Mouse (Mus musculus): ENCODE results near the gene Pip5k1b.

Gene Pip5k1b

GRCm38 (mm10) chr19:24336370-24337076, 219.1 kb downstream of the Pip5k1b start:
- no peak for DNase-seq (ENCODE audit: low spot score)

GRCm38 (mm10) chr19:24335611-24336343, 219.9 kb downstream of the Pip5k1b start:
- DNase-seq (ENCODE audit: low spot score), result no peak

- no peak for DNase-seq (ENCODE audit: low spot score)
Measured at GRCm38 (mm10) chr19:24332956-24333355, 222.7 kb downstream of the Pip5k1b start.

GRCm38 (mm10) chr19:24331274-24331673, 224.4 kb downstream of the Pip5k1b start:
- DNase-seq (ENCODE audit: low spot score), result no peak

GRCm38 (mm10) chr19:24330366-24330765, 225.3 kb downstream of the Pip5k1b start:
- no peak for DNase-seq (ENCODE audit: low spot score)

- DNase-seq (ENCODE audit: low spot score), result no peak
Measured at GRCm38 (mm10) chr19:24327921-24328320, 227.8 kb downstream of the Pip5k1b start.

- no peak for DNase-seq (ENCODE audit: low spot score)
Measured at GRCm38 (mm10) chr19:24326969-24327368, 228.7 kb downstream of the Pip5k1b start.

GRCm38 (mm10) chr19:24325692-24326091, 230.0 kb downstream of the Pip5k1b start:
- DNase-seq (ENCODE audit: low spot score), result no peak

- no peak for DNase-seq (ENCODE audit: low spot score)
Measured at GRCm38 (mm10) chr19:24323841-24324613, 231.6 kb downstream of the Pip5k1b start.

- no peak for DNase-seq (ENCODE audit: low spot score)
Measured at GRCm38 (mm10) chr19:24321900-24322311, 233.8 kb downstream of the Pip5k1b start.

GRCm38 (mm10) chr19:24321211-24321899, 234.3 kb downstream of the Pip5k1b start:
- no peak for DNase-seq (ENCODE audit: low spot score)

- DNase-seq (ENCODE audit: low spot score), result no peak
Measured at GRCm38 (mm10) chr19:24318172-24318571, 237.5 kb downstream of the Pip5k1b start.

GRCm38 (mm10) chr19:24317731-24318130, 237.9 kb downstream of the Pip5k1b start:
- no peak for DNase-seq (ENCODE audit: low spot score)

- DNase-seq (ENCODE audit: low spot score), result no peak
Measured at GRCm38 (mm10) chr19:24317038-24317591, 238.6 kb downstream of the Pip5k1b start.

- DNase-seq (ENCODE audit: low spot score), result no peak
Measured at GRCm38 (mm10) chr19:24316060-24316725, 239.5 kb downstream of the Pip5k1b start.

- DNase-seq (ENCODE audit: low spot score), result no peak
Measured at GRCm38 (mm10) chr19:24315234-24315633, 240.4 kb downstream of the Pip5k1b start.

GRCm38 (mm10) chr19:24314676-24315075, 241.0 kb downstream of the Pip5k1b start:
- no peak for DNase-seq (ENCODE audit: low spot score)

GRCm38 (mm10) chr19:24312556-24313342, 242.9 kb downstream of the Pip5k1b start:
- DNase-seq (ENCODE audit: low spot score), result no peak

GRCm38 (mm10) chr19:24312046-24312445, 243.6 kb downstream of the Pip5k1b start:
- no peak for DNase-seq (ENCODE audit: low spot score)

GRCm38 (mm10) chr19:24308305-24308705, 247.4 kb downstream of the Pip5k1b start:
- DNase-seq (ENCODE audit: low spot score), result no peak

Measured in ovary, postnatal 10 days (tissue).